Mouse (Mus musculus) spleen, postnatal 14 days (tissue): ENCODE data around the gene Cryl1.

Source experiments
- DNase-seq, 2 experiments: peaks; one replicate each; pipeline ENCODE4 v3.0.0; 2021 to 2022; ENCODE audit warnings: low spot score in 2 of 2

Gene Cryl1

DNA sequence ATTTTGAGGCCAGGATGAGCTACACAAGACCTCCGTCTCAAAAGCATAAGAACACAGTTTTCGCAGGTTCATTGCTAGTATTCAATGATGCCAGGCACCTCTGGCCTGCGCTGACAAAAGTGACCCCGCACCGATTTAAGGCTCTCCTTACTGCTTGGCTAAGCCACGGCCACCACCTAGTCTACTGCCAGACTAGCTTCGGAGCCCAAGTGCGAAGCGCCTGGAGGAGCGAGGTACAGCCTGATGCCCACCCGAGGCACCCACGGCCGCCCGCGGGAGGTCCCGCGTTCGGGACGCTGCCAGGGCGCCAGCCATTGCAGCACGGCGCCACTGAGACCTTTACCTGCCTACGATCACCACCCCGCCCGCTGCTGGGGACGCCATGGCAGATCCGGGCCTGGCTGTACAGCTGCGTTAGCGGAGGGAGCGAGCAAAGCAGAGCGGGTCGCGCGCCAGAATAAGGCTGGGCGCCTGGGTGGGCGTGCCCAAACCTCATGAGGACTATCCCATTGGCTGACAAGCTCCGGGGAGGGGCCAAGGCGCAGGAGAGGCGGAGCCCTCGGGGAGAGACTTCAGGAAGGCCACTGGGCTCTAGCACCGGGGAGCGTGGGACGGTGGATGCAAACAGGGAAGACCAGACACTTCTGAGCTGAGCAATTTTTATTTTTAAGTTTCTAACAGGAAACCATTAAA is at the start of gene Cryl1:
TSS of gene Cryl1 (minus strand) at position 465 of the 693 bp plus-strand sequence.
- peak; percentile 96 for DNase-seq

DNA sequence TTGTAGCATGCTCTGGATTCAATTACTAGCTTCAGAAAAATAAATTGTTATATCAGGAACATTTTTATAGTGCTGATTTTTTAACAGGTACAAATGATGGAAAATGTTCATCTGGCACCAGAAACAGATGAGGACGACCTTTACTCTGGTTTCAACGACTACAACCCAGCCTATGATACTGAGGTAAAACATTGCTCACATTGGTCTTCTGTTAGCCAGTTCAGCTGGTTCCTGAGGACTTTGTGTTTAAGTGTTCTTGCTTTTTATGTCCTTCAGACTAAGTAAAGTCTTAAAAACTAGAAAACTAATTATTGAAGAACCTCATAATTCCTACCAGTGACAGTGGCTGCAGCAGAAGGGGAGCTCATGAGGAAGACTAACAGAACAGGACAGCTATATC is 32.1 kb upstream of the Cryl1 start:
- no peak for DNase-seq

- DNase-seq: peak in 1 of 2 experiments; percentile 8
Measured at GRCm38 (mm10) chr14:57424212-57424561, 25.9 kb upstream of the Cryl1 start.

DNA sequence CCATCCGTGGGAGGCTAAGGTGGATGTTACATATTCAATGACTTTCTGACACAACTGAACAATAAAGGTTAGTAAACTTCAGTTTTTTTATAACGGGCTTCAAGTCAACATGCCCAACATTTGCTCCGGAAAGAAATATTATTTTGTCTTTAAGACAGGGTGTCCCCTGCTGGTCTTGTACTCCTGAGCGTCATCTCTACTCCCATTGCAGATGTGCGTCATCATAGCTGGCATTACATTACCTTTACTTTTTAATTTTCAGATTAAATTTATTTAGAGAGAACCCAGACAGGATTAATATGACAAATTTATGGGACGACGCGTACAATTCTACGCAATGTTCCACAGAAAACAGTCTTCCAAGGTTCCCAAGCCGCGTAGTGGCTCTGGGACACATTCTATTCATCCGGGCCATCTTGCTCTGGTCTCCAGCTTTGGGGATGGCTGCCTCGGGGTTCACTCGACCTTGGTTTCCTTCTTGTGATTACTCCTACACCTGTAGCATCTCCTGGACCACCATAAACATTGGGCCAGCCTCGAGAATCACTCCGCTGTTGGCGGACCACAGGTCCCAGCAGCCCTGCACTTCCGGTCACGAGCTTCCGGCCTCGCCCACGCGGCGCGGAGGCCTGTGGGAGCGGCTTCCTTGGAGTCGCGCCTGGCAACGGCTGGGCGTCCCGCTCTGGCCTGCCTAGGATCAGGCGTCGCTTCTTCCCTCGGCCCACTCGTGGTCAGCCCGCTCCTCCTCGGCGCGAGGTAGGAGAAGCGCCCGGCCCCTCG is 25.3 kb upstream of the Cryl1 start, which contains the start of gene Ift88:
TSS of gene Ift88 (plus strand) at position 631 of the 780 bp plus-strand sequence.
- DNase-seq: peak; percentile 74 to 81

- no peak for DNase-seq
Measured at GRCm38 (mm10) chr14:57417187-57417586, 18.9 kb upstream of the Cryl1 start.

- no peak for DNase-seq
Measured at GRCm38 (mm10) chr14:57412166-57412565, 13.8 kb upstream of the Cryl1 start.

GRCm38 (mm10) chr14:57409106-57409505 is 10.8 kb upstream of the Cryl1 start:
- no peak for DNase-seq

GRCm38 (mm10) chr14:57408100-57408499 is 9.8 kb upstream of the Cryl1 start:
- DNase-seq: no peak

DNA sequence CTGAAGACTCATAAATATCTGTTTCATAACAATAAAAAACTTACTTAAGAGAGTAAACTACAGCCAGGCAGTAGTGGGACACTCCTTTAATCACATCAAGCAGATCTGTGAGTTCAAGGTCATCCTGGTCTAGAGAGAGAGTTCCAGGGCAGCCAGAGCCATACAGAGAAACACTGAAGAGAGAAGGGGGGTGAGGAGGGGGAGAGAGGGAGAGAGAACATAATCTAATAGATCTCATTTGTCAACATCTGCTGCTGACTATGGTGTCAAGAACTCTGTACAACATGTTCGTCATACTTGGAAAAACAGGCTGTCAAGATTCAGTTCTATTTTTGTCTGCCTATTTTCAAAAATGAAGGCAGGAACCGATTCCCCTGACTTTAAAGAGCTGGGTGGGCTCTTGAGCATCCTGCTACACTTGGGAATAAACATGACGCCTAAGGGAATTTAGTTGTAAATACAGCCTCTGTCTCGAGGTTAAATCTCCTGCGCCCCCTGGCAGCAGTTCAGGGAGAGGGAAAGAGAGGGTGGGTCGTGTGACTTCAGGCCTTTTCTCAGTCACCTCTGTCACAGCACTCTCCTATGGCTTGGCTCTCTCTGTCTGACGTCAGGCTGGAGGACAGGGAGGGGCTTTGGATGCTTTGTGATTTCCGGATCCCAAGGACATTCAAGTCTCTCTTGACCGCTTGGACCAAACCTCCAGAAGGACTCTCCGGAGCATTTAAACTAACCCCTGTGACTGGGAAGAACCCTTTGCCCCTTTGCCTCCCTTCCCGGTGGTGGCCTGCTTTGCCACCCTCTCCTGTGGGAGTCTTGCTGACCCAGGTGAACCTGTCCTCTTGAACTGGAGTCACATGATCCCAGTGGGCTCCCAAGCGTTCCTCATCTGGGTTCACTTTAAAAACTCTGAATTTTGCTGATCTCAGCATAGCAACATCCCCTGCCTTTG is 9.0 kb upstream of the Cryl1 start:
- peak in 1 of 2 experiments; percentile 10 for DNase-seq

DNA sequence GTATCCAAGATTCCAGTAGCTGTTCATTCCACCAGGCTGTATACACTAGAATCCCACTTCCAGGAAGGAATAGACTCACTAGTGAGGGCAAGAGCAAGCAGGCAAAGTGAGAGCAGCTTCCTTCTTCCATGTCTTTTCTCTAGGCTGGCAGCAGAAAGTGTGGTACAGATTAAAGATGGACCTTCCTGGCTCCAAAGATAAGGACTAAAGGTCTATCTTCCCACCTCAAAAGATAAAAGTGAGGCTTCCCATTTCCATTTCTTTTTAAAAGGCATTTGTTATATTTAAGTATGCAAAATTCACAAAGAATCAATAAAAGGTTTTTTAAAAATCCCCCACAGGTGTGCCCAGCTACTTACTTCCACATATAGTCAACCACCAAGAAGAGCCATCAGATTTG is 4.5 kb upstream of the Cryl1 start:
- DNase-seq: no peak

DNA sequence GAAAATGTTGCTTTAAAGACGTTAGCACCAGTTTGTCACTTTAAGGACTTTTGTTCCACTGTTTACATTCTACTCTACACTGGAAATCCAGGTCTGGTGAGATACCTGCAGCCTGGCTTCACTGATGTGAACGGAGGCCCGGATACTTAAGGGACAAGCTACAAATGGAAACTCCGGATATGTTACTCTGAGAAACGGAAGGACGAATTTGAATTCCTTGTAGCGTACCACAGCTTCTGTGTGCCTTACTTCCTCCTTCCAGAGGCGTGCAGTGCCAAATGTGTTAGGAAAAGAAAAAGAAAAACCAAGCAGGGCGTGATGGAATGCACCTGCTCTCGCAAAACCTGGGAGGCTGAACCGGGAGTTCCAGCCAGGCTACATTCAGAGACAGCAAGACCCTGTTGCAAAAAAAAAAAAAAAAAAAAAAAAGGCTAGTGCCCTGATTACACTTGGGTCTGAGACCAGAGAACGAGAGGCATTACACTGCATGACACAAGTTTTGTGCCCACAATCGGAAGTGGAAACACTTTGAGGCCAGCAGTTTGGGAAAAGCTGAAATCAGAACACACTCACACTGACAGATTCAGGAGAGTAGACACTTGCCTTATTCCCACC is 591 bp upstream of the Cryl1 start:
- no peak for DNase-seq

- no peak for DNase-seq
Measured at GRCm38 (mm10) chr14:57397221-57397620, 1.1 kb downstream of the Cryl1 start.

DNA sequence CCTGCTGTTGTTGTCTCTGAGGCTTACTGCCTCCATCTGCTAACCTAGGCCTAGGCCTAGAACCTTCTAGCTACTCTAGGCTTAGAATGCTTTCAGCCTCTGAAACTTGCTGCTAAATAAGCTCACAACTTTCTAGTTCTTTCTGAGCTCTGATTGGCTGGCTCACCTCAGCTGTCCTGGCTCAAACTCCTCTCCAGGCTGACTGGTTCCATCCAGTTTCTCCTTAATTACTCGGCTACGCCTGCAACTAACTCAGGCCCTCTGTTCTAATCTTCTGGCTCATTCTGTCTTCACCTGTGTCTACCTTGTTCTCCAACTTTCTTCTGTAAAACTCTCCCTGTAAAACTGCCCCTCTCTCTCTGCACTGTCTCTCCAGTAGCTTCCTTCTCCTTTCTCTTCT is 2.9 kb downstream of the Cryl1 start:
- DNase-seq: no peak

GRCm38 (mm10) chr14:57392278-57392677 is 6.1 kb downstream of the Cryl1 start:
- no peak for DNase-seq

DNA sequence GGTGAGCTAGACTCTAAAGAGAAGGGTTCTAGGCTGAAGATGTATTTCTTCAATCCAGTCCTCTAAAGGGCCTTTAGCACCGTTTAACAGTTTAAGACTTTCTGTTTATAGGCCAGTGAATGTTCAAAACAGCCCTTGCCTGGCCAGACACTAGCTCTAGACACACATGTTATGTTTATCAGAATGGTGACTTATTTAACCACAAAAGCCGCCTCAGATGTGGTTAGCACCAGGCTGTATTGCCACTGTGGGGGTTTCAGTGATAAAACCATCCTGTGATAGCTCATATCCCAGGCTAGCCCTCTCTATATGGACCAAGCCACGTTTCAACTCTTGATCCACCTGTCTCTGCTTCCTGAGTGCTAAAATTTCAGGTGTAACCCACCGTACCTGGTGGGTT is 6.7 kb downstream of the Cryl1 start:
- DNase-seq: no peak

DNA sequence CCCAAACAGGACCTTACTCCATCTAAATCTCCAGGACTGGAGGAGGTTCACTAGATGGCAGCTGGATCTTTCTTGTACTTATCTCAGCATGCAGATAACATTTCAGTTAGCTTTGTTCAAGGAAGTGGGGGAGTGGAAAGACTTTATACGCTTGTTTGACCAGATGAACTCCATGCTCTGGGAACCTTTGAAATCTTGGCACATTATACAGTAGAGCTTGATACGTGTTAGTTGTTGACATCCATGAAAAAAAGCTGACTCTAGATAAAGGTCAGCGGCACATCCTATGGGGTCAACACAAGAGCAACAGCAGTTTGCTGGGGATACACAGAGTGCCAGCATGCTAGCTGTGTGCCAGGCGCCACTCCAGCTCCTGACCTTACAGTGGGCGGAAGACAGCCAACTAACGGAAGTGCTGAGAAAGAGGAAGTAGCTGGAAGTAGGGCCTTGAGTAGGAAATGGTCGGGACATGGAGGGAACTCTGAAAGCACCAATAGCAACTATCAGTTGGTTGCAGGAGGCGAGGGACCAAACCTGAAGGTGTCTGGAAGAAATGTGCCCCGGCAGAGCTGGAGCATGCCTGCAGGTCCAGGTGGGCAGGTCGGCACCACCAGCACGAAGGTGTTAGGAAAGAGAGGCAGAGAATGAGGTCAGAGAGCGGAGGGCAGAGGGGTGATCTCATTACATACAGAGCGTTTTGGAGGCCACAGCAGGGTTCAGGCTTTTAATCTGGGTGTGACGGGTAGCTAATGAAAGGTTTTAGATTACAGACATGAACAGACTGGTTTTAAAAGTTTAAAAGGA is 11.4 kb downstream of the Cryl1 start:
- no peak for DNase-seq

GRCm38 (mm10) chr14:57385667-57386066 is 12.7 kb downstream of the Cryl1 start:
- DNase-seq: no peak

- DNase-seq: no peak
Measured at GRCm38 (mm10) chr14:57377531-57377930, 20.8 kb downstream of the Cryl1 start.

DNA sequence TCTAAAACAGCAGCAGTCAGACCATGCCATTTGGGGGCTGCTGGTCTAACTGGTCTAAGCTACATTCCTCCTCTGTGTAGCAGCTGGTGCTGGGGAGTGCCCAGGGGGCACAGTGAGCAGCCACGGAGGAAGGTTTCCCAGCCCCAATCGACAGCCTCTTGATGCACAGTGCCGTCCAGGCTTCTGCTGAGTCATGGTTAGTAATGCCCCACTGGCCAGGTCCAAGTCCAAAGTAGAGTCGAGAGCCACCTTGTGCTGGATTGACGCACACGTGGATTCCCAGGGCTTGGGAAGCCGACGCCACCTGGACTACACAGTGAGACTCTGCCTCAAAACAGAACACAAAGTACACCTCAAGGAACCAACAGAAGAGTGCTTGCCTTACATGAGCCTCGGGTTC is 21.4 kb downstream of the Cryl1 start:
- no peak for DNase-seq

GRCm38 (mm10) chr14:57376016-57376415 is 22.3 kb downstream of the Cryl1 start:
- DNase-seq: no peak

DNA sequence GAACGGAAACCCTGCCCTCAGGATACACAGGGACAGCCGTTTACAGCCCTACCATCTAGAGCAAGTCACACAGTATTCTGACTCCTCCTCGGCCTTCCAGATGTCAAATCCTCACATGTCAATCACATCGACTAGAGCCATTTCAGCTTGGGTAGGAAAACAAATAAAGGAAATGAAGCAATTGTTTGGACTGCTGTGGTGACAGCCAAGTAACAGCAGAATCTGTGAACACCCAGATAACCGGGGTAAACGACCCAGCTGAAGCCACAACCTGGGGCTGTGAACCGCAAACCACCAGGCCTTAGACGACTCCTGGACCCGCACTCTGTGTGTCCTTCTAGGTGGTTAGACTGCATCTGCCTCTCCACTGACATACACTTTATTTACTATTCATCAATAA is 23.1 kb downstream of the Cryl1 start:
- DNase-seq: no peak
